Mouse (Mus musculus) thymus, adult 2 months (tissue): ENCODE results near the gene Gm6583.

Experiments used
- CTCF ChIP-seq: fragments of 200-500 bp; IDR thresholded peaks from 2 replicates; pipeline ENCODE4 v1.5.1; 2012; ENCODE audit warnings: mild to moderate bottlenecking, control low read depth, low read length, moderate library complexity, borderline replicate concordance; ENCODE audit not compliant: control insufficient read depth, poor library complexity, insufficient read depth; ENCODE audit errors: extremely low read depth
- POLR2A ChIP-seq: fragments of 200-500 bp; IDR thresholded peaks from 2 replicates; pipeline ENCODE4 v1.6.1; 2012; ENCODE audit warnings: mild to moderate bottlenecking, low read length, control low read depth, moderate library complexity; ENCODE audit not compliant: control insufficient read depth, poor library complexity, insufficient read depth; ENCODE audit errors: extremely low read depth

DNA sequence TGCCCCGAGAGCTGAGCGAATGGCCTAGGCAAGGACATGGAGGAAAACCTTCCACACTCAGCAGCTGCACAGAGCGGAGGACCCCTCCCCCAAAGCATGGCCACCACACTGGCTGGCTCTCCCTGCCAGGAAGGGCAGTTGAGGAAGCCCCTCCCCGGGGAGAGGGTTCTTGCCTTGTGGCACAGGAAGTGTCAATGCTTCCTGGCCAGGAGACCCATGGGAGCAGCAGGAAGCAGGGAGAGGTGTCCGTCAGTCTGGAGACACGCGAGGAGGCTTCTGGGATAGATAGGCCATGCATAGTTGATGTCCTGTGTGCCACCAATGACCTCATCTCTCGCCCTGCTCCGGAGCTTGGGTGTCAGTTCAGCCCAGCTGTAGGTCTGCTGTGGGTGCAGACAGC lies 489 bp upstream of the Gm6583 start:
- TF ChIP-seq CTCF (no peak), POLR2A (no peak)
